Mouse (Mus musculus): ENCODE data around the gene Kctd2.

- TF ChIP-seq CTCF (conservative IDR thresholded peaks at IDR 0.05; ENCODE audit: insufficient read depth, insufficient read length, low read depth, low read length): no peak
- no peak for TF ChIP-seq POLR2A (IDR thresholded peaks at IDR 0.05; ENCODE audit: low read depth, low read length)
These were observed 32.4 kb downstream of the Kctd2 start for GRCm38 (mm10) chr11:115452281-115452860.
